Mouse (Mus musculus) cortical plate, adult 2 months (tissue): ENCODE results near the gene Wipf3.

ENCODE experiments used
- CTCF ChIP-seq: fragments of 200-500 bp; IDR thresholded peaks from 2 replicates; pipeline ENCODE4 v1.5.1; 2011; ENCODE audit warnings: mild to moderate bottlenecking, control low read depth, low read length; ENCODE audit not compliant: insufficient read depth; ENCODE audit errors: extremely low read depth
- POLR2A ChIP-seq: fragments of 200-500 bp; IDR thresholded peaks from 2 replicates; pipeline ENCODE4 v1.6.1; 2011; ENCODE audit warnings: mild to moderate bottlenecking, low read length, control low read depth; ENCODE audit not compliant: insufficient read depth; ENCODE audit errors: extremely low read depth

DNA sequence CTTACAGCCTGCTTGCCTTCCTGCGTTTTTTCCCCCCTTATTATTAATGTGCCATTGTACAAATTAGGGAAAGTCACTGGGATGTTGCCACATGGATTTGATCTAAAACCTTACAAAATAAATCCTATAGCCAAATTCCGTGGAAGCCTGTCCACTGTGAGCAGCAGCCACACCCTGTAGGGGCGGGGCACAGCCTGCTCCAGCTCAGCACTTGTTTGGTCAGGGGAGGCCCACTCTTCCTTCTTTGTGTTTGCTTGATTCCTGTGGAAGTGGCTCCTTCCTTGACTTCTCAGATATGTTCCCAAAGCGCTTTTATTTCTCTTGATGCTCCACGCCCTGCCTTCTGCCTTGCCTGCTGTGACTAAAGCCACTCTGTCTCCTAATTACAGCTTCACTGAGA, 6.9 kb downstream of the Wipf3 start:
- TF ChIP-seq CTCF: no peak
- no peak for TF ChIP-seq POLR2A
